Mouse (Mus musculus): Measurements from ENCODE around the gene Phospho1.
"Not testable (repeated sequence)": the region's sequence is repeated elsewhere in the genome, so short reads cannot be mapped to it uniquely, and the experiment has no call there.

Gene Phospho1

GRCm38 (mm10) chr11:95860071-95860490 lies 35.8 kb downstream of the Phospho1 start:
- DNase-seq (ENCODE audit: low spot score): no peak

DNA sequence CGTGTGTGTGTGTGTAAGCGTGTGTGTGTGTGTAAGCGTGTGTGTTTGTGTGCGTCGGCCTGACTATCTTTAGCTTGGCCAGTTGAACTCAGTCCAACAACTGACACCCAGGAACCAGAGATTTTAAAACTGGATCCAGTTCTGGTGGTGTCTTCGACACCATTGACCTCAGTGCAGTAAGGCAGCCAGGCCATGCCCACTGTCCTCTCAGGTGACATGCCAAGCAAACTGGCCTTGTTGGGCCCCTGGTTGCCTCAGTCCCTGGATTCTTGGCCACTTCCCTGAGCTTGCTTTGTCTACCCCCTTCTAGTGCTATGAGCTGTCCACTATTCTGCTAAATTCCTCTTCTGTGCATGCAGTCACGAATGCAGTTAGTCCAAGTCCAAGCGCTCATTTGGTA lies 37.1 kb downstream of the Phospho1 start:
- no peak for DNase-seq (ENCODE audit: low spot score)

DNA sequence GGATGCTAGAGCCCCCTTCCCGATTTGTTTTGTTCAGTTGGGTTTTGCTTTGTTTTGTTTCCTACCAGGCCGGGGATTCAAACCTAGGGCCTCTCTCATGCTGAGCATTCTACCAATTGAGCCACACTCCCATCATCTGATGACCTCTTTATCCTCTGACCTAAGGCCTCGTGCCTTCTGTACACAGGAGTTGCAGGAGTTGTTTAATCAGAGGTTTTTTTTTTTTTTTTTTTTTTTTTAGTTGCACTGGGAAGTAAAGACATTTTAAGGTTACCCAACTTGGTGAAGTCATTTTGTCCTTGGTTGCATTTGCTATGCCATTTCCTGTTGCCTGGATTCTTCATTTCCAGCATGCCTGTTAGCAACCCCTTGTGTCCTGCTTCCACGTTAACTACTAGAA lies 45.1 kb downstream of the Phospho1 start:
- no peak for DNase-seq (ENCODE audit: low spot score)

DNA sequence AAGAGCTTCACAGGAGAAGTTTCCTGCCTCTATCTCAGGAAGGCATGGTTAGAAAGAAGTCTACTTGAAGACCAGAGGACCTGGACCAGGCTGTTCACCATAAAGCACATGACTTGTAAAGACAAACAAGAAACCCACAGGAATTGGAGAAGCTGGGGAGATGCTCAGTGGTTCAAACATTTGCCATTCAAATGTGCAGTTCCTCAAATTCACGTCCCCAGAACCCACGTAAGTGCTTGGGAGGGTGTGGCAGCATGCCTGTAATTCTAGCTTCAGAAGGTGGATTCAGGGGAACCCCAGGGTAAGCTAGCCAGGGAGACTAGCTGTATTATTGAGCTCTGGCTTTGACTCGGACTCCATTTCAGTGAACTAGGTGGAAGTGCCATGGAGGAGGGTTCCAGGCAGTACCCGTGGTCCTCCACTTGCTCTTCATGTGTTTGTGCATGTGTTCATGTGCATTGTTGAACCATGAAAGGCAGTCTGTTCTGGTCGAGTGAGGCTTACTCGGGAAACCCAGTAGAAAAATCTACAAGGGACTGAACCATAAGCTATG lies 45.7 kb downstream of the Phospho1 start:
- DNase-seq (ENCODE audit: low spot score): no peak

- no peak for DNase-seq (ENCODE audit: low spot score)
Observed at GRCm38 (mm10) chr11:95875804-95876203, 51.5 kb downstream of the Phospho1 start.

GRCm38 (mm10) chr11:95876296-95876695 lies 52.0 kb downstream of the Phospho1 start:
- no peak for DNase-seq (ENCODE audit: low spot score)

- not testable (repeated sequence) for DNase-seq (ENCODE audit: low spot score)
Observed at GRCm38 (mm10) chr11:95879861-95880260, 55.6 kb downstream of the Phospho1 start.
